Mouse (Mus musculus) spleen, postnatal 0 days (tissue): ENCODE data around the gene Gm11037. TPM values are rescaled to one million over a fixed set of nuclear protein-coding genes. Genes with fewer than 3 reads are reported as not detected.

Source experiments
- polyA plus RNA-seq: library from polyadenylated mRNA; unstranded; fragments of >200 nt; fragmentation: Nextera tagmentation; extraction: Ambion mirVana; gene quantifications from 2 replicates; pipeline ENCODE4 v1.2.1, GENCODE M21; 2015

Gm11037 gene
- not detected in 2 replicates for polyA plus RNA-seq

DNA sequence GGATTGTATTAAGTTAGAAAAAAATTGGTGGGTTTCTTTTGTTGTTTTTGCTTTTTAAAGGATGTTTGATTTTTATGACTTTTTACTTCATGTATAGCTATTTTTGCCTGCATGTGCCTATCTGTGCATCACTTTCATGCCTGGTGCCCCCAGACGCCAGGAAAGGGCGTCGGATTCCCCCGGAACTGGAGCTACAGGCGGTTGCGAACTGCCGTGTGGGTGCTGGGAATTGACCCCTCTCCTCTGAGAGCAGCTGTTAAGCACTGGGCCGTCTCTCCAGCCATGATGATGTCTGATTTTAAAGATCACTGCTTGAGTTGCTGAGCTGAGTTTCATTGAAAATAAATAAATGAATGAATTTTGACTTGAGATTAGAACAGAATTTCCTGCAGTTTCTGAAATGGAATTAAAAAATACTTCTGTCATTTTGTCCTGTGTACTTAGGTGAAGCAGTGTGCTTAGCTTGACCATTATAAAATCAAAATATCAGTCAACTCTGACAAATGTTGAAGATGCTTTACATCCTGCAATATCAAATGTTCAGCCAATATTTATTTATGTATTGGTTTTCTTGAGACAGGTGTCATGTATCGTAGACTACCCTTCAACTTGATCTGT, at the start of gene Gm11037:
Gene Gm11037 (plus strand): TSS at position 568 of the 618 bp plus-strand sequence.

DNA sequence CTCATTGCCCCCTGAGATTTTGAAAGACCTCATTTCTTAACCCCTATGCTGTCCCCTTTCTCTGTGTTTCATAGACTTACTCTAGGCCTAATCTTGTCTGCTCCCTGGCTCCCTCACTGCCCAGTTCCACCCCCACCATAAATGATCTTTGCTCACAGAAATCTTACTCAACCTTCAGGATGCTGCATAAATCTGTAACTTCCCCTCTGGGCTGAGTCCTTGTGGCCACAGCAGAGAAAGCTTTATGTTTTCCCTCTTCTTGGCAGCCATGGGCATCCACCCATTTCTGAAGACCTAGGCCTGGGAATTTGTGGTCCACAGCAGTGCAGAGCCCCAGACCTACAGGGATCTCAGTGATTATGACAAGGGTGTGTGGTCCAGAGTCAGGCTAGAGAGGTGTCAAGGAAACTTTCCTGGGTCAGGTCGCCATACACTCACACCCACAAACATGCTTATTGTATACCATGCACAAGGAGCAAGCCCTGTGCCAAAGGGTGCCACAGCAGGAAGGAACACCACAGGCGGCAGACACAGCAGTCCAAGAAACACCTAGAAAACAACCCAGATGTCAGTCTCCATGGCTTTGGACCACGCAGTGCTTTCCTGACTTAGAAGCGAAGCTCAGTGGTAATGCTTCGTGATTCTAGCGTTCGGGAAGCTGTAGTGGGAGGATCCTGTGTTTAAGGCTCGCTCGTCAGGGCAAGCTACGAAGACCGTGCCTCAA, 46.5 kb upstream of the Gm11037 start, which contains the start of gene Siglec1:
Gene Siglec1 (minus strand): TSS at position 99 of the 724 bp plus-strand sequence.

DNA sequence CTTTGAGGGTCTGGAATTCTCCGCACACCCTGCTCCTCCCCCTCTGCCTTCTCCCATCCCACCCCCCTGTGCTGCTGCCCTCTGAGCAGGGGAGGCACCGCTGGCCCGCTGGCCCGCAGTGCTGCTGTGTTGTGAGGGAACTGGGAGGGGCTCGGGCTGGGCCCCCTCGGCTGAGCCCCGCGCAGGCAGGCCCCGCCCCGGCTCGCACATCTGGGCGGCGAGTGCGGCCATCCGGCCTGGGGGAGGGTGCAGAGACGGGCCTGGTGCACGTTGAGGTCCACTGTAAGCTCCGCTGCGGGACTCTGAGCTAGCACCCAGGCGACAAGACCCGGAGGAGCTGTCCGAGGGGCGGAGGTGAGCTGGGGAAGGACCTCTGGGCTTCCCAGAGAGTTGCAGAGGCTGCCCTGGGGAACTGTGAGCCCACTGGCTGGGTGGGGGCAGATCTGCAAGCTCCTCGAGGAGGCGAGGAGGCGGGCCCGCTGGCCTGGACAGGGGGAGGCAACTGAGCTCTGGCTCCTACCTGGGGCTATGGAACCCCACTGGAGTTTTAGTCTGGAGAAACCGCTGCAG, 6.1 kb upstream of the Gm11037 start, which contains the start of gene Hspa12b:
Gene Hspa12b (plus strand): TSS at position 120 of the 570 bp plus-strand sequence.

DNA sequence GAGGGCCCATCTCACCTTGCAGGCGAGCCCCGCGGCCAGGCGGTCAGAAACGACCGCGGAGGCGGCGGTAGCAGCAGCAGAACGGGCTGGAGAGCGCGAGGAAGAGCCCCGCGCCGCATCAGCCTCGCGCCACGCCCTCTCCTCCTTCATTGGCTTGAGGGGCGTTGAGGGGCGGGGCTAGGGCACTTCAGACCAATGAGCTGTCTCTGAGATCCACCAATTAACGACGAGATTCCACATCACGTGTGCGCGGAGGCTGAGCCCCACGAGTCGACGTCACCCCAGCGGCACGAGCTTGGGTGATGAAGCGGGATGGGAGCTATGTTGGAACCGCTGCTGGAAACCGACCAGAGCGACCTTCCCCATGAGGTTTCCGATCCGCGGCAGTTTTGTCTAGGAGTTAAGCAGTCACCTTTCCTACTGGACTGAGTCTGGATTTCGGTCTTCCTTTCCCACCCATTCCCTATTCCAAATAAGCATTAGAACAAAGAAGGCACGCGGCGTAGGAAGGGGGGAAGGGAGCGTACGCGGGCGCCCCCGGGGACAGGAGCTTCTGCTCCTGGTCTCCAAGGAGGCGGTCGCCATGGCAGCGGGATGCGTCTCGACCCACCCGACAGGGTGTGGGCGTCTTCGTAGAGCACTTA, 26.8 kb downstream of the Gm11037 start, which contains the start of gene 1700037H04Rik:
Gene 1700037H04Rik (minus strand): TSS at position 144 of the 644 bp plus-strand sequence.

DNA sequence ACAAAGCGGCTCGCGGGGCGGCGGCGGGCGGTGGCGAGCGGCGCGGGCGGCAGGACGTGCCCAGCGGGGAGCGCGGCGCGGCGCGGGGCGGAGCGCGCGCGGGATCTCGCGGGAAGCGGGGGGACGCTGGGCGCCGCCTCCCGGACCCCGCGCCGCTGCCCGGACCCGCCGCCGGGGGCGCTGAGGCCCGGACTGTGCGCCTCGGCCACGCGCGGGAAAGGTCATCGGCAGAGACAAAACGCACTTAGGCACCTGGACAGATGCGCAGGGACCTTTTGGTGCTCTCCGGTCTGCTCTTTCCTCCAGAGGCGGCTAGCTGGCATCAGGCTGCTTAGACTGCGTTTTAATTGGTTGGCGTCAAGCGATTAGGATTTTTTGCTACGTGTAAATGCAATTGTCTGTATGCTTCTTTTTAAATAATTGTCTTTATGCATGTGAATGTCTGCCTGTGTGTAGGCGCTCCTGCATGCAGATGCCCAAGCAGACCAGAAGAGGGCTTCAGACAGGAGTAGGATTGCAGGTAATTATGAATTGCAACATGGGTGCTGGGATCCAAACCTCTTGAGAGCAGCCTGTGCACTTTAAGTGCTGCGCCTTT, 46.8 kb downstream of the Gm11037 start, which contains the start of gene Cenpb:
Gene Cenpb (minus strand): TSS at position 78 of the 598 bp plus-strand sequence.

Other genes with a start within 250 kb of the Gm11037 start
- 8.6 and 11.8 TPM in 2 replicates for gene 4930402H24Rik, start 227.1 kb upstream of the Gm11037 start, polyA plus RNA-seq
- gene Atrn, start 227.0 kb upstream of the Gm11037 start, polyA plus RNA-seq, result 4.6 and 4.7 TPM in 2 replicates
- 0.41 and 0.48 TPM in 2 replicates for gene Gfra4, start 90.4 kb upstream of the Gm11037 start, polyA plus RNA-seq
- gene Adam33, start 69.7 kb upstream of the Gm11037 start, polyA plus RNA-seq, result 2.5 and 2.9 TPM in 2 replicates
- gene Siglec1, start 46.7 kb upstream of the Gm11037 start, polyA plus RNA-seq, result 0.97 and 1.6 TPM in 2 replicates
- gene Hspa12b, start 6.2 kb upstream of the Gm11037 start, polyA plus RNA-seq, result 2.3 and 2.4 TPM in 2 replicates
- 138 and 153 TPM in 2 replicates for gene 1700037H04Rik, start 26.6 kb downstream of the Gm11037 start, polyA plus RNA-seq
- 7.9 and 8.0 TPM in 2 replicates for gene Cenpb, start 46.6 kb downstream of the Gm11037 start, polyA plus RNA-seq
- gene Cdc25b, start 53.5 kb downstream of the Gm11037 start, polyA plus RNA-seq, result 139 and 157 TPM in 2 replicates
- 1.9 and 2.2 TPM in 2 replicates for gene Spef1, start 53.8 kb downstream of the Gm11037 start, polyA plus RNA-seq
- 19.9 and 21.3 TPM in 2 replicates for gene Ap5s1, start 73.6 kb downstream of the Gm11037 start, polyA plus RNA-seq
- 20.3 and 20.8 TPM in 2 replicates for gene Mavs, start 100.6 kb downstream of the Gm11037 start, polyA plus RNA-seq
- 34.0 and 37.5 TPM in 2 replicates for gene Pank2, start 129.0 kb downstream of the Gm11037 start, polyA plus RNA-seq
- 0.59 and 0.98 TPM in 2 replicates for gene Rnf24, start 219.4 kb downstream of the Gm11037 start, polyA plus RNA-seq